8 mouse cellular contexts compared by ENCODE assay signal in genomic region chr12:108765751-108766221, GRCm38 (mm10). TPM values are rescaled to one million over a fixed set of nuclear protein-coding genes. Genes with fewer than 3 reads are reported as not detected.
A peak's percentile ranks its signal among the peaks of the same experiment; 100 is the strongest.
DNase-seq lines count a peak whose midpoint lies in the region; ATAC-seq lines count a peak whose summit lies in the region.

No protein-coding gene starts in this region.

- 39% methylated on average over 14 of the region's 14 CpGs for WGBS in forebrain, embryonic 13.5 days
- 19% methylated on average over 14 of the region's 14 CpGs for WGBS in limb, embryonic 12.5 days
- WGBS in midbrain, embryonic 13.5 days, result 32% methylated on average over 14 of the region's 14 CpGs
- WGBS in stomach, embryonic 14.5 days, result 17% methylated on average over 14 of the region's 14 CpGs

- 0 out of 2 replicates have a peak overlapping the region, but pooled peaks have one; percentile 32 for H3K27ac ChIP-seq in forebrain, embryonic 13.5 days
- peak overlapping the region; percentile 87 for H3K27ac ChIP-seq in limb, embryonic 12.5 days
- peak overlapping the region; percentile 32; the same call in 1 of the 2 replicates for H3K27ac ChIP-seq in midbrain, embryonic 13.5 days
- H3K27ac ChIP-seq in stomach, embryonic 14.5 days (ENCODE audit: low read length), result peak overlapping the region; percentile 66

- no peaks in the 10 kb centered on the region for H3K27me3 ChIP-seq in forebrain, embryonic 13.5 days
- H3K27me3 ChIP-seq in limb, embryonic 12.5 days, result no peaks in the 10 kb centered on the region
- H3K27me3 ChIP-seq in midbrain, embryonic 13.5 days, result no peaks in the 10 kb centered on the region
- no peaks in the 10 kb centered on the region for H3K27me3 ChIP-seq in stomach, embryonic 14.5 days (ENCODE audit: control insufficient read depth, insufficient read depth, low read length)

- peak overlapping the region; percentile 23; the same call in 1 of the 2 replicates for H3K9ac ChIP-seq in forebrain, embryonic 13.5 days
- peak overlapping the region; percentile 45 for H3K9ac ChIP-seq in limb, embryonic 12.5 days (replicated peaks)
- peak overlapping the region; percentile 41; the same call in 1 of the 2 replicates for H3K9ac ChIP-seq in midbrain, embryonic 13.5 days (replicated peaks)
- H3K9ac ChIP-seq in stomach, embryonic 14.5 days (replicated peaks; ENCODE audit: low read depth, low read length), result no peak overlapping the region

- no peak overlapping the region for H3K4me3 ChIP-seq in forebrain, embryonic 13.5 days
- peak overlapping the region; percentile 33 for H3K4me3 ChIP-seq in limb, embryonic 12.5 days (replicated peaks)
- peak overlapping the region; percentile 8; the same call in 1 of the 2 replicates for H3K4me3 ChIP-seq in midbrain, embryonic 13.5 days (replicated peaks)
- peak overlapping the region; percentile 21; the same call in 1 of the 2 replicates for H3K4me3 ChIP-seq in stomach, embryonic 14.5 days (ENCODE audit: low read depth, low read length)

- H3K4me2 ChIP-seq in forebrain, embryonic 13.5 days, result peak overlapping the region; percentile 40
- peak overlapping the region; percentile 56 for H3K4me2 ChIP-seq in limb, embryonic 12.5 days
- peak overlapping the region; percentile 36 for H3K4me2 ChIP-seq in midbrain, embryonic 13.5 days (replicated peaks)
- peak overlapping the region; percentile 51 for H3K4me2 ChIP-seq in stomach, embryonic 14.5 days (replicated peaks; ENCODE audit: low read depth, low read length)

- H3K4me1 ChIP-seq in forebrain, embryonic 13.5 days, result 0 out of 2 replicates have a peak, but pooled peaks cover 10% of the 10 kb centered on the region
- peaks cover 21% of the 10 kb centered on the region for H3K4me1 ChIP-seq in limb, embryonic 12.5 days (replicated peaks)
- peaks cover 12% of the 10 kb centered on the region; the same call in 1 of the 2 replicates for H3K4me1 ChIP-seq in midbrain, embryonic 13.5 days (replicated peaks)
- H3K4me1 ChIP-seq in stomach, embryonic 14.5 days (ENCODE audit: control insufficient read depth, insufficient read depth, low read length), result no peaks in the 10 kb centered on the region; the same call in 1 of the 2 replicates

- H3K9me3 ChIP-seq in forebrain, embryonic 13.5 days (replicated peaks), result no peaks in the 10 kb centered on the region
- H3K9me3 ChIP-seq in limb, embryonic 12.5 days, result no peaks in the 10 kb centered on the region
- no peaks in the 10 kb centered on the region for H3K9me3 ChIP-seq in midbrain, embryonic 13.5 days
- H3K9me3 ChIP-seq in stomach, embryonic 14.5 days (ENCODE audit: control insufficient read depth, low read depth, low read length), result no peaks in the 10 kb centered on the region

- no peaks in the 10 kb centered on the region for H3K36me3 ChIP-seq in forebrain, embryonic 13.5 days (ENCODE audit: poor library complexity, severe bottlenecking)
- no peaks in the 10 kb centered on the region for H3K36me3 ChIP-seq in limb, embryonic 12.5 days
- no peaks in the 10 kb centered on the region for H3K36me3 ChIP-seq in midbrain, embryonic 13.5 days
- H3K36me3 ChIP-seq in stomach, embryonic 14.5 days (ENCODE audit: control insufficient read depth, insufficient read depth, low read length), result no peaks in the 10 kb centered on the region

- no peak for DNase-seq in cerebellum, postnatal 4 days (ENCODE audit: low spot score in 2 of 2)
- DNase-seq in c-Kit-positive CD71-positive TER-119-positive erythroid progenitor cells, embryonic 14.5 days (ENCODE audit: low spot score), result peak; percentile 53

- ATAC-seq in cerebellum, adult (ENCODE audit: insufficient number of reproducible peaks, low FRiP score, low TSS enrichment), result peak; percentile 78
- no peak for ATAC-seq in forebrain, embryonic 13.5 days
- ATAC-seq in hematopoietic stem cell, adult 5-6 weeks (replicated peaks in 1 of 2; ENCODE audit: insufficient read depth in 1 of 2, low FRiP score in 2 of 2, low TSS enrichment in 1 of 2, low read depth in 1 of 2, poor library complexity in 2 of 2, severe bottlenecking in 2 of 2), result peak; percentile 78 to 81
- peak; percentile 27; the same call in 1 of the 2 replicates for ATAC-seq in limb, embryonic 12.5 days (ENCODE audit: insufficient number of reproducible peaks, insufficient read depth, low FRiP score, low TSS enrichment, low read depth)
- no peak for ATAC-seq in midbrain, embryonic 13.5 days
- ATAC-seq in stomach, embryonic 14.5 days (ENCODE audit: insufficient number of reproducible peaks, insufficient read depth, low FRiP score, low read depth), result no peak

RNA-seq across cellular contexts. Expression of gene Yy1, which starts 27.0 kb away (rescaled TPM):
- 15.8 and 17.3 TPM in 2 replicates for polyA plus RNA-seq in forebrain, embryonic 13.5 days (2015; fragmentation: Nextera tagmentation; extraction: Ambion mirVana)
- 71.9 and 76.6 TPM in 2 replicates for total RNA-seq in hematopoietic stem cell, adult 5-6 weeks (2017)
- 23.8 and 24.0 TPM in 2 replicates for polyA plus RNA-seq in limb, embryonic 12.5 days (2016; fragmentation: Nextera tagmentation; extraction: Ambion mirVana)
- polyA plus RNA-seq in midbrain, embryonic 13.5 days (2015; fragmentation: Nextera tagmentation; extraction: Ambion mirVana), result 14.7 and 17.4 TPM in 2 replicates
- polyA plus RNA-seq in stomach, embryonic 14.5 days (2014; fragmentation: Nextera tagmentation; extraction: Ambion mirVana), result 20.9 and 22.4 TPM in 2 replicates

Comparison
In these comparisons a context has a peak if more than half of its experiments do, and no peak if none do; other contexts are left out.
1. ATAC-seq: peak in cerebellum, adult (single experiment), hematopoietic stem cell, adult 5-6 weeks (2 of 2) and limb, embryonic 12.5 days (single experiment); none in forebrain, embryonic 13.5 days (single experiment), midbrain, embryonic 13.5 days (single experiment) and stomach, embryonic 14.5 days (single experiment).
2. H3K27ac ChIP-seq: peak in every context shown above with its lines; median percentile 87 in limb, embryonic 12.5 days; 66 in stomach, embryonic 14.5 days; 32 in forebrain, embryonic 13.5 days; 32 in midbrain, embryonic 13.5 days.
3. Peak in every context shown above with its lines, with median percentiles within 50 percentile points of each other: H3K4me2 ChIP-seq.